Mouse (Mus musculus) NIH3T3 (cell line): ENCODE measurements around the gene Ammecr1.

Experiments
- DNase-seq: peaks from one replicate; pipeline ENCODE4 v3.0.0-alpha.2; 2012; ENCODE audit warnings: low read depth

Ammecr1 gene

GRCm38 (mm10) chrX:142829866-142830470 lies 136.6 kb downstream of the Ammecr1 start:
- DNase-seq, result no peak

DNA sequence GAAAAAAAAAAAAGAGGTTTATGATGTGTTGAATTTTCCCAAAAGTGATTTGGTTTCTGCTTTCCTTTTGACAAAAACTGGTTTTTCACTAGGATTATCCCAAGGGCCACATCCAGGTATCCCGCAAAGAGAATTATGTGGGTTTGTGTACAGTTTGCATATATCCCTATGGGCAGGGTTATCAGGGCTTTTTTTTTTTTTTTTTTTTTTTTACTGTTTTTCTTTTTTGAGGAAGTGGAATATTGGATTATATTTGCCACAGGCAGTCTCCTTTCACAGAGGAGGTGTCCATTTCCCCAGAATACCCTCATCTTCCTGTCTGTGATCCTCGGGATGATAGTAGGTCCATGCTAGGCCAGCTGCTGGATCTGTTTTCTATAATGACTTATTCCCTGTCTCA lies 137.3 kb downstream of the Ammecr1 start:
- no peak for DNase-seq

DNA sequence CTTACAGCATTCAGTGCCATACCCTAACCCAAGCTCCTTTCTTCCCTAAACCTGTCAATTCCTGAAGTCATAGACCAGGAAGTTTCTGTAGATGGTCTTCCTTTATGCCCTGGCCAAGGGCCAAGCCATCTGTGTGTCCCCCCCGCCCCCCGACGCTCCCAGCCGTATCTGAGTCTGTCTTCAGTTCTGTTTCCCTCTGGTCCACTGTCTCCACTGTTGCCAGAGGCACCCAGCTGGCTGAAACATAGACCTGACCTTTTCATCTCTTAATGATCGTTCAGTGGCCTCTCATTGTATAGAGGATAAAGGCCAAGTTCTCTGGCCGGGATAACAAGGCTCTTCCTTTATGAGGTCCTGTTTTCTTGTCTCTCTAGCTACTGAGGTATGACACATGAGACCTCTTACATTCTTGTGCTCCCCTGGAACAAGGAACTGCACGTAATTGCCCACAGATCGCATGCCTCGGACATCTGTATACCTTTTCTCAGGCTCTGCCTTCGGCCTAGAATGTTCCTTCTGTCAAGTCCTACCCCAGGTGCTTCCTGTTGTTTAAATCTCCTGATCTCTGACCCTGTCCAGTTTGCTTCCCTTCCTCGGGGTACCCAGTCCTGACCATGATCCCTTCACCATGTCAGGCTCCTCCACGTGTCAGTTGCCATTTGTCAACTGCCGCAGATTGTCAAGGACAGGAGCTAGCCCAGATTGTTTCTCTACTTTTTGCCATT lies 138.2 kb downstream of the Ammecr1 start:
- DNase-seq, result no peak

DNA sequence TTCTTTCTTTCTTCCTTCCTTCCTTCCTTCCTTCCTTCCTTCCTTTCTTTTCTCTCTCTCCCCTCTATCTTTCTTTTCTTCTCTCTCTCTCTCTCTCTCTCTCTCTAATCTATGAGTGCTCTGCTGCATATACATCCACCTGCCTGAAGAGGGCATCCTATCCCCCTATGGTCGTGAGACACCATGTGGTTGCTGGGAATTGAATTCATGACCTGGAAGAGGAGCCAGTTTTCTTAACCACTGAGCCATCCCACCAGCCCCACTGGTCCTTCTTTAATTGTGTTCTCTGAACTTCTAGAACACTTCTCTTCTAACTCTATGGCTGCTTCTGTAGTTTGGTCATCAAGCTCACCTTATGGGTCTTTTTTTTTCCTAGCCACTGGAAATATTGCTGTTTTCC lies 138.9 kb downstream of the Ammecr1 start:
- DNase-seq, result no peak

DNA sequence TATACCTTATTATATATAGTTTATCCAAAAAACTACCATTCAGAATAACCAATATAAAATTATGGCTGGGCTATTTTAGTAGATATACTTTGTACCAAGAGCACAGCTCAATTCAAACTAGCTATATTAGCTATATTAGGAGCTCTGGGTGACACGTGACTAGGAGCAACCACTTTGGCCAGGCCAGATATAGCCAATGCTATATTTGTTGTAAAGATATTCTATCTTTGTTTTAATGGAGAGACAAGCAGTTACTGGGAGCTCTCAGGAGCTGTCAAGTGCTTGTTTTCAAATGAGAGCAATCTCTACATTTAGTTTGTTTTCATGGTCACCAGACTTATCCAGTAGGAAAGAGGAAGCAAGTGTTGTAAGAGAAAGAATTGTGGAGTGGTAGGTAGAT lies 141.2 kb downstream of the Ammecr1 start:
- DNase-seq, result no peak

GRCm38 (mm10) chrX:142821846-142822245 lies 144.7 kb downstream of the Ammecr1 start:
- peak; percentile 45 for DNase-seq

- DNase-seq, result no peak
Observed at GRCm38 (mm10) chrX:142821239-142821638, 145.3 kb downstream of the Ammecr1 start.

- DNase-seq, result peak; percentile 71
Observed at GRCm38 (mm10) chrX:142818057-142818682, 148.4 kb downstream of the Ammecr1 start.

GRCm38 (mm10) chrX:142813146-142813545 lies 153.4 kb downstream of the Ammecr1 start:
- peak; percentile 58 for DNase-seq

- DNase-seq, result peak; percentile 67
Observed at GRCm38 (mm10) chrX:142808411-142808810, 158.1 kb downstream of the Ammecr1 start.

GRCm38 (mm10) chrX:142806620-142807061 lies 159.9 kb downstream of the Ammecr1 start:
- peak; percentile 10 for DNase-seq

DNA sequence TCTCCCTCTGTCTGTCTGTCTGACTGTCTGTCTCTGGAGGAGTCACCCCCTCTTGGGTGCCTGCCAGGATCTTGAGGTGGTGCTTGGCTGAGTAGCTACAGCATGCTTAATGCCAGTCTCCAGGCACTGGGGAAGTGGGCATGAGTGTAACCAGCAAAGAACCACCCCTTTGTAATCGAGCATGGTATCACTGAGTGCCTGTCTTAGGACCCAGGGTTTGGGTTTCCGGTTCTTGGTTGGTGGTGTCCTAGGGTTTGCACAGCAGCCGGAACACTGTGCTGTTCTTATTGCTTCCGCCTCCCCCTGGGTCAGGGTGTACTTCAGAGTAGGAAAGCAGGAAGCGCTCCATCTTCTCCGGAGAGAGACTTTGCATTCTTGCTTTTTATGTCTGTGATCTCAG lies 160.4 kb downstream of the Ammecr1 start:
- no peak for DNase-seq

- DNase-seq, result no peak
Observed at GRCm38 (mm10) chrX:142804596-142804995, 161.9 kb downstream of the Ammecr1 start.
